Mouse (Mus musculus): ENCODE results near the gene Mbd4.

Mbd4 gene

DNA sequence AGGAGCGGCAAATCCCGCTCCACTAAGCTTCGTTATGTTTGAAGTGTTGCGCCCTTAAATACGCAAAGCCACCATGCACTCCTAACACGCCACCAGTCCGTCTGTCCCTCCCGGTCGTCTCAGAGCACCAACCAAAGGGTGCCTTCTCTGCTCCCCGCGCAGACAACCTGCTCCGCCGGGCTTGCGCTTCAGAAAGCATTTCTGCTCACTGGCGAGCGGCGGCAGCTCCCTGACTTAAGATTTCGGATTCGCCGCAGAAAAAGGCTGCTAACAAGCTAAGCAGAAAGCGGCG, 45.0 kb downstream of the Mbd4 start:
- DNase-seq, result no peak

DNA sequence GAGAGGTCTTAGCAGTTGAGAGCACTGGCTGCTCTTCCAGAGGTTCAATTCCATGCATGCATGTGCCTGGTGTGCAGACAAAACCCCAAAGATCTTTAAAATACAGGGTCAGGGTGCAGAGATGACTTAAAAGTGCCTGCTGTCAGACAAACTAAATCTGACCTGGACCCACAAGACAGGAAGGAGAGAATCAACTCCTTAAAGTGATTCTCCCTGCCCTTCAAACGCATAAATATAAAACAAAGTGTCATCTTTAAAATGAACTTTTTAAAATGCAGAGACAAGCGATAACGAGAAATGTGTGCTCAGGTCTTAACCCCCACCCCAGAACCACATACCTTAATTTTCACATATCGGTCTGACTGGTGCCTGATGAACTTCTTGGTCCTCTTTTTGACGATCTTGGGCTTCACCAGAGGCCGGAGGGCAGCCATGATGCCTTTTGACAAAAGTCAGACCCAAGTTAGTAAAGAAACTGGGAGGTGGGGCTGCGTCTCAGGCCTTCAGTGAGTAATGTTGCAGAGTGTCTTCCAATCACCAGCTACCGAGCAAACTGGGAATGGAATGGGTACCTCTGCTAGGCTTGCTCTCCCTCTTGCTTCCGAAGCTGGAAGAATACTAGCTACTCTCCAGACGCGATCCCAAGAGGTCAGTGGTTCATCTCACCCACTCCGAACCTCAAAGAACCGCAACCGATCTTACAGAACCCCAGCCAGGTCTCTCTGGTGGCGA, 45.5 kb downstream of the Mbd4 start:
- DNase-seq, result peak in 1 of 2 experiments; percentile 27

DNA sequence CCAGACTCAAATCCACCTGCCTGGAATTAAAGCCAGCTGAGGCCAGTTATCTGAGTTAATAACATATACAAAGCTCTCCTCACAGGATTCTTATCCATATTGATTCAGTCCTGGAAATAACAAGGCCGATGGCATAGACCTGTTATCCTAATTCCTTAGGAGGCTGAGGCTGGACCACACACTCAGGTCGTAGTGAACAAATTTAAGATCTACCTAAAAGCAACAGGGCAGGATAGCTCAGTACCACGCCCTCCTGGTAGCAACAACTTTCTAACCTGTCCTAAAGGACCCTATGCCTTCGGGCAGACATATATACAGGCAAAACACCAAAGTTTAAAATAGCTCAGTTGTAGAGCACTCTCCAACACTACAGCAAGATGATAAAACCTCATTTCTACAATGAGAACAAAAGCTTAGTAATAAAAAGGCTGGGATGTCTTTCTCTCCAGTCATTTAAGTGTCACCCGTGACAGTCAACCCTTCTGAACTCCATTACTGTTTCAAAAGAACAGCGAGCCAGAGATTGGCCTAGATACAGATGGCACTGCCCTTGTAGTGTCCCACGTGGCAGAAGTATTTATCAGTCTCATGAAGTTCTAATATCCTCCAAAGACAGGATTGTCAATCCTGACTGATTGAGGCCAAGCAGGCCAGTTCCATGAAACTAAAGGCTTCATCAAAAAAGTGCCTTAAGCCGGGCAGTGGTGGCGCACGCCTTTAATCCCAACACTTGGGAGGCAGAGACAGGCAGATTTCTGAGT, 48.6 kb downstream of the Mbd4 start:
- no peak for DNase-seq

- peak; percentile 82 to 86 for DNase-seq
Measured at GRCm38 (mm10) chr6:115803541-115804382, 49.4 kb downstream of the Mbd4 start.

DNA sequence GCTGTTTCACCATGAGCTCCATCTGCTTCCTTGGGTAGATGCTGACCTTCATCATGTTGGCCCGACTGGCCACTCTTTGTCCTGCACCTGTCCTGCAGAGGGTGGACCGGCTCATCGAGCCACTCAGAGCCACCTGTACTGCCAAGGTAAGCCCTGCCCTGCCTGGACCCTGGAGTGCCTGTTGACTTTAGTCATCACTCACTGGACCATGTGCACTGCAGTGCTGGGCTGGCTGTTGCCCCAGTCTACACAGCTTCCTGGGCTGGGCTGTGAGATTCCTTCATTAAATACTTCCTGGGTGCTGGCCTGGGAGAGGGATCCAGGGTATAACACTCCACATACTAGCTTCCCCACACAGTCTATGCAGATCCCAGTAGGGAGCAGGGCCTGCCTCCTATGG, 51.4 kb downstream of the Mbd4 start:
- peak in 1 of 2 experiments; percentile 47 for DNase-seq

DNA sequence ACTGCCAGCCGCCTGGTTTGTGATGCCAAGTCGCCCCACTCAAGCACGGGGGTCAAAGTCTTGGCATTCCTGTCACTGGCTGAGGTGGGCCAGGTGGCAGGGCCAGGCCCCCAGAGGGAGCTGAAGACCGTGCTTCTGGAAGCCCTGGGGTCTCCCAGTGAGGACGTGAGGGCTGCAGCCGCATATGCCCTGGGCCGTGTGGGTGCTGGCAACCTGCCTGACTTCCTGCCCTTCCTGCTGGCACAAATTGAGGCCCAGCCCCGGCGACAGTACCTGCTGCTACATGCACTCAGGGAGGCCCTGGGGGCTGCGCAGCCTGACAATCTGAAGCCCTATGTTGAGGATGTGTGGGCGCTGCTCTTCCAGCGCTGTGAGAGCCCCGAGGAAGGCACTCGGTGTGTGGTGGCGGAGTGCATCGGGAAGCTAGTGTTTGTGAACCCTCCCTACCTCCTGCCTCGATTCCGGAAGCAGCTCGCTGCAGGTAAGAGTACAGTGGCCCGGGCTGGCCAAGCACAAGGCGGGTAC, 60.4 kb downstream of the Mbd4 start:
- DNase-seq, result no peak

GRCm38 (mm10) chr6:115791842-115792686, 61.1 kb downstream of the Mbd4 start:
- DNase-seq, result peak; percentile 47 to 88

DNA sequence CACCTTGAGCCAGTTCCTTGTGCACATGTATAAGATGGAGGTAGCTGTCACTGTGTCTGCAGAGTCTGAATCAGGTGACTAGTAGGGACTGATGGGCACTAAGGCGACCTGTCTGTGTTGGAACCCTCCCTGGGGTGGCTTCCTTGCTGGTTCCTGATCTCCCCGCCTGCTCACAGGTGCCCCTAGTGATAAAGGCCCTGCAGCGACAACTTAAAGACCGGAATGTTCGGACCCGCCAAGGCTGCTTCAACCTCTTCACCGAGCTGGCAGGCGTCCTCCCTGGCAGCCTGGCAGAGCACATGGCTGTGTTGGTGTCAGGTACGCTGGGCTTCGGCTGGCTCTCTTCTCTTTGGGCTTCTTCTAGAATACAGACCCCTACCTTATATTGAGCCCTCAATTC, 62.2 kb downstream of the Mbd4 start:
- no peak for DNase-seq
